24 mouse cellular contexts compared by ENCODE assay signal in the genomic region with DNA sequence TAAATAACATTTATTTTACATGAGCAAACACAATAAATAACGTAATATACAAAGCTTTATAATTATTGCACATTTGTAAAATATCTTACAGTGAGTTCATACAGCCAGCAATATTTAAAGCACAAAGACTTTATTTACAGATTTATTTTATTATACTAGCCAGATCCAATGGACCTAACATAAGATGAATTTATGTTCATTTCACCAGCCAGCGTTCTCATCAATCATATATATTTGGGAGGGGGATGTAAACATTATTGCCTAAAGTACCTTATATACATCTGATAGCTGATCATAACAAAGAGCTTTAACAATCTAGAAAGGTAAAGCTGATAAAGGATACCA. TPM values are rescaled to one million over a fixed set of nuclear protein-coding genes. Genes with fewer than 3 reads are reported as not detected.
DNase-seq lines count a peak whose midpoint lies in the region; ATAC-seq and TF ChIP-seq lines count a peak whose summit lies in the region.
"Had no signal": no experiment of that assay in that cellular context is flagged by ENCODE, and none has a peak within 500 bp of the region (broad histone marks: within the 10 kb centered on the region; RNA-seq: fewer than 3 reads in every experiment).

No protein-coding gene starts in this region.

- no peak for ATAC-seq in kidney, postnatal 0 days (replicated peaks; ENCODE audit: low FRiP score, low read depth)
- no peak for ATAC-seq in kidney, embryonic 16.5 days (ENCODE audit: low FRiP score, low TSS enrichment)
- ATAC-seq in midbrain, embryonic 14.5 days (ENCODE audit: low FRiP score, low TSS enrichment): no peak
- no peak for ATAC-seq in midbrain, embryonic 15.5 days (replicated peaks)
- ATAC-seq: forebrain, embryonic 13.5 days; forebrain, embryonic 15.5 days had no signal

- peak; percentile 13 for DNase-seq in embryo, embryonic 11 days
- DNase-seq in embryo, embryonic 9.5 days (ENCODE audit: extremely low spot score): no peak
- peak; percentile 30 for DNase-seq in kidney, postnatal 0 days (ENCODE audit: low spot score)
- peak; percentile 39 for DNase-seq in midbrain, embryonic 14.5 days
- DNase-seq: adrenal gland, adult 2 months; adrenal gland, postnatal 10 days; adrenal gland, postnatal 25 days; cerebellum, adult 11 months; cerebellum, adult 18-20 months; cerebellum, adult 8-10 months; cerebellum, adult 9-11 months; cerebellum, postnatal 36 days had no signal

- H3K4me1 ChIP-seq in kidney, postnatal 0 days (replicated peaks; ENCODE audit: insufficient read depth, low read length): peaks cover 7% of the 10 kb centered on the region; the same call in 1 of the 2 replicates
- H3K4me1 ChIP-seq in kidney, embryonic 16.5 days (ENCODE audit: insufficient read depth, low read length): peaks cover 4% of the 10 kb centered on the region; the same call in 1 of the 2 replicates
- 0 out of 2 replicates have a peak, but pooled peaks cover 3% of the 10 kb centered on the region for H3K4me1 ChIP-seq in midbrain, embryonic 14.5 days (ENCODE audit: control insufficient read depth, insufficient read depth, low read length)
- peaks cover 9% of the 10 kb centered on the region for H3K4me1 ChIP-seq in midbrain, embryonic 15.5 days

- WGBS in kidney, postnatal 0 days: 36% methylated on average over 2 of the region's 2 CpGs
- WGBS in kidney, embryonic 16.5 days: 35% methylated on average over 2 of the region's 2 CpGs
- 44% methylated on average over 2 of the region's 2 CpGs for WGBS in midbrain, embryonic 14.5 days
- 37% methylated on average over 2 of the region's 2 CpGs for WGBS in midbrain, embryonic 15.5 days

- no peak overlapping the region for H3K4me3 ChIP-seq in kidney, postnatal 0 days (replicated peaks; ENCODE audit: low read depth, low read length)
- no peak overlapping the region for H3K4me3 ChIP-seq in kidney, embryonic 16.5 days (ENCODE audit: low read length)
- H3K4me3 ChIP-seq in midbrain, embryonic 14.5 days (replicated peaks; ENCODE audit: low read depth, low read length): no peak overlapping the region
- no peak overlapping the region for H3K4me3 ChIP-seq in midbrain, embryonic 15.5 days
- H3K4me3 ChIP-seq: embryonic facial prominence, embryonic 13.5 days; embryonic facial prominence, embryonic 15.5 days; erythroblast, embryonic 14.5 days; forebrain, embryonic 10.5 days; forebrain, embryonic 13.5 days; forebrain, embryonic 15.5 days had no signal

- no peak overlapping the region for H3K27ac ChIP-seq in kidney, postnatal 0 days
- no peak overlapping the region for H3K27ac ChIP-seq in kidney, embryonic 16.5 days (ENCODE audit: low read length)
- H3K27ac ChIP-seq in midbrain, embryonic 14.5 days (replicated peaks; ENCODE audit: low read depth, low read length): no peak overlapping the region
- no peak overlapping the region for H3K27ac ChIP-seq in midbrain, embryonic 15.5 days
- H3K27ac ChIP-seq: embryonic facial prominence, embryonic 13.5 days; embryonic facial prominence, embryonic 15.5 days; forebrain, embryonic 10.5 days; forebrain, embryonic 13.5 days; forebrain, embryonic 15.5 days had no signal

- peaks cover 84% of the 10 kb centered on the region for H3K27me3 ChIP-seq in kidney, postnatal 0 days (ENCODE audit: insufficient read depth, low read length)
- peaks cover 87% of the 10 kb centered on the region for H3K27me3 ChIP-seq in kidney, embryonic 16.5 days (ENCODE audit: insufficient read depth, low read length)
- H3K27me3 ChIP-seq in midbrain, embryonic 14.5 days (ENCODE audit: control insufficient read depth, insufficient read depth, low read length): peaks cover 86% of the 10 kb centered on the region
- peaks cover 65% of the 10 kb centered on the region for H3K27me3 ChIP-seq in midbrain, embryonic 15.5 days (replicated peaks)

- H3K36me3 ChIP-seq in kidney, postnatal 0 days (ENCODE audit: insufficient read depth, low read length): no peaks in the 10 kb centered on the region
- no peaks in the 10 kb centered on the region for H3K36me3 ChIP-seq in kidney, embryonic 16.5 days (ENCODE audit: insufficient read depth, low read length)
- H3K36me3 ChIP-seq in midbrain, embryonic 14.5 days (ENCODE audit: control insufficient read depth, insufficient read depth, low read length): no peaks in the 10 kb centered on the region
- H3K36me3 ChIP-seq in midbrain, embryonic 15.5 days (replicated peaks): no peaks in the 10 kb centered on the region
- H3K36me3 ChIP-seq: embryonic facial prominence, embryonic 13.5 days; embryonic facial prominence, embryonic 15.5 days; forebrain, embryonic 10.5 days; forebrain, embryonic 15.5 days had no signal

- no peak overlapping the region for H3K4me2 ChIP-seq in kidney, postnatal 0 days (ENCODE audit: low read length)
- no peak overlapping the region for H3K4me2 ChIP-seq in kidney, embryonic 16.5 days (replicated peaks; ENCODE audit: low read depth, low read length)
- no peak overlapping the region for H3K4me2 ChIP-seq in midbrain, embryonic 14.5 days (ENCODE audit: low read length)
- no peak overlapping the region for H3K4me2 ChIP-seq in midbrain, embryonic 15.5 days
- H3K4me2 ChIP-seq: embryonic facial prominence, embryonic 13.5 days; embryonic facial prominence, embryonic 15.5 days; forebrain, embryonic 13.5 days; forebrain, embryonic 15.5 days had no signal

- H3K9ac ChIP-seq in kidney, postnatal 0 days (ENCODE audit: low read depth, low read length): no peak overlapping the region
- no peak overlapping the region for H3K9ac ChIP-seq in kidney, embryonic 16.5 days (replicated peaks; ENCODE audit: low read length)
- H3K9ac ChIP-seq in midbrain, embryonic 14.5 days (replicated peaks; ENCODE audit: low read length): no peak overlapping the region
- no peak overlapping the region for H3K9ac ChIP-seq in midbrain, embryonic 15.5 days
- H3K9ac ChIP-seq: embryonic facial prominence, embryonic 13.5 days; embryonic facial prominence, embryonic 15.5 days; forebrain, embryonic 13.5 days; forebrain, embryonic 15.5 days had no signal

- H3K9me3 ChIP-seq in kidney, postnatal 0 days (replicated peaks; ENCODE audit: low read length): no peaks in the 10 kb centered on the region
- no peaks in the 10 kb centered on the region for H3K9me3 ChIP-seq in kidney, embryonic 16.5 days (ENCODE audit: low read length)
- H3K9me3 ChIP-seq in midbrain, embryonic 14.5 days (ENCODE audit: control insufficient read depth, low read length): no peaks in the 10 kb centered on the region
- H3K9me3 ChIP-seq in midbrain, embryonic 15.5 days: no peaks in the 10 kb centered on the region
- H3K9me3 ChIP-seq: embryonic facial prominence, embryonic 13.5 days; embryonic facial prominence, embryonic 15.5 days; forebrain, embryonic 13.5 days; forebrain, embryonic 15.5 days had no signal

- TF ChIP-seq CTCF in kidney, postnatal 0 days (IDR thresholded peaks at IDR 0.05; ENCODE audit: low read depth): no peak

RNA-seq across cellular contexts. Expression of a gene that starts 6.4 kb away (rescaled TPM):
- 0.08 TPM in 1 of 2 replicates, not detected in the other for polyA plus RNA-seq in kidney, postnatal 0 days (2015; fragmentation: Nextera tagmentation; extraction: Ambion mirVana)
- polyA plus RNA-seq in kidney, embryonic 16.5 days (2015; fragmentation: Nextera tagmentation; extraction: Ambion mirVana): not detected in 2 replicates
- 1.2 and 1.7 TPM in 2 replicates for polyA plus RNA-seq in midbrain, embryonic 14.5 days (2014; fragmentation: Nextera tagmentation; extraction: Ambion mirVana)
- polyA plus RNA-seq in midbrain, embryonic 15.5 days (2015; fragmentation: Nextera tagmentation; extraction: Ambion mirVana): 0.31 and 0.52 TPM in 2 replicates
- polyA plus RNA-seq: adrenal gland, adult 2 months; C2C12; embryonic facial prominence, embryonic 13.5 days; embryonic facial prominence, embryonic 15.5 days; erythroblast, embryonic 14.5 days; forebrain, embryonic 10.5 days; forebrain, embryonic 13.5 days; forebrain, embryonic 15.5 days; frontal cortex, adult 2 months had no signal

RNA-seq across cellular contexts. Expression of a gene that starts 15.1 kb away (rescaled TPM):
- polyA plus RNA-seq in kidney, postnatal 0 days (2015; fragmentation: Nextera tagmentation; extraction: Ambion mirVana): 0.10 TPM in 1 of 2 replicates, not detected in the other
- 0.24 and 0.36 TPM in 2 replicates for polyA plus RNA-seq in kidney, embryonic 16.5 days (2015; fragmentation: Nextera tagmentation; extraction: Ambion mirVana)
- polyA plus RNA-seq in midbrain, embryonic 14.5 days (2014; fragmentation: Nextera tagmentation; extraction: Ambion mirVana): 0.11 TPM in 1 of 2 replicates, not detected in the other
- polyA plus RNA-seq in midbrain, embryonic 15.5 days (2015; fragmentation: Nextera tagmentation; extraction: Ambion mirVana): 0.06 TPM in 1 of 2 replicates, not detected in the other
- polyA plus RNA-seq: adrenal gland, adult 2 months; C2C12; embryonic facial prominence, embryonic 11.5 days; embryonic facial prominence, embryonic 13.5 days; embryonic facial prominence, embryonic 15.5 days; erythroblast, embryonic 14.5 days; forebrain, embryonic 10.5 days; forebrain, embryonic 13.5 days; forebrain, embryonic 15.5 days; frontal cortex, adult 2 months had no signal

RNA-seq across cellular contexts. Expression of a gene that starts 21.8 kb away (rescaled TPM):
- polyA plus RNA-seq in kidney, postnatal 0 days (2015; fragmentation: Nextera tagmentation; extraction: Ambion mirVana): 2.6 and 2.8 TPM in 2 replicates
- 4.5 and 4.7 TPM in 2 replicates for polyA plus RNA-seq in kidney, embryonic 16.5 days (2015; fragmentation: Nextera tagmentation; extraction: Ambion mirVana)
- not detected in 2 replicates for polyA plus RNA-seq in midbrain, embryonic 14.5 days (2014; fragmentation: Nextera tagmentation; extraction: Ambion mirVana)
- polyA plus RNA-seq in midbrain, embryonic 15.5 days (2015; fragmentation: Nextera tagmentation; extraction: Ambion mirVana): not detected in 2 replicates
- polyA plus RNA-seq: adrenal gland, adult 2 months; brain, embryonic 14.5 days; C2C12; embryonic facial prominence, embryonic 11.5 days; embryonic facial prominence, embryonic 13.5 days; embryonic facial prominence, embryonic 15.5 days; erythroblast, embryonic 14.5 days; forebrain, embryonic 10.5 days; forebrain, embryonic 13.5 days; forebrain, embryonic 15.5 days; frontal cortex, adult 2 months had no signal

RNA-seq across cellular contexts. Expression of a gene that starts 26.4 kb away (rescaled TPM):
- 19.7 and 23.8 TPM in 2 replicates for polyA plus RNA-seq in kidney, postnatal 0 days (2015; fragmentation: Nextera tagmentation; extraction: Ambion mirVana)
- 13.9 and 17.9 TPM in 2 replicates for polyA plus RNA-seq in kidney, embryonic 16.5 days (2015; fragmentation: Nextera tagmentation; extraction: Ambion mirVana)
- polyA plus RNA-seq in midbrain, embryonic 14.5 days (2014; fragmentation: Nextera tagmentation; extraction: Ambion mirVana): not detected in 2 replicates
- polyA plus RNA-seq in midbrain, embryonic 15.5 days (2015; fragmentation: Nextera tagmentation; extraction: Ambion mirVana): not detected in 2 replicates
- polyA plus RNA-seq: adrenal gland, adult 2 months; brain, embryonic 14.5 days; C2C12; embryonic facial prominence, embryonic 11.5 days; embryonic facial prominence, embryonic 13.5 days; embryonic facial prominence, embryonic 15.5 days; erythroblast, embryonic 14.5 days; forebrain, embryonic 10.5 days; forebrain, embryonic 13.5 days; forebrain, embryonic 15.5 days; frontal cortex, adult 2 months had no signal

RNA-seq across cellular contexts. Expression of a gene that starts 38.8 kb away (rescaled TPM):
- polyA plus RNA-seq in kidney, postnatal 0 days (2015; fragmentation: Nextera tagmentation; extraction: Ambion mirVana): 44.6 and 45.5 TPM in 2 replicates
- polyA plus RNA-seq in kidney, embryonic 16.5 days (2015; fragmentation: Nextera tagmentation; extraction: Ambion mirVana): 33.5 and 38.5 TPM in 2 replicates
- polyA plus RNA-seq in midbrain, embryonic 14.5 days (2014; fragmentation: Nextera tagmentation; extraction: Ambion mirVana): not detected in 2 replicates
- not detected in 2 replicates for polyA plus RNA-seq in midbrain, embryonic 15.5 days (2015; fragmentation: Nextera tagmentation; extraction: Ambion mirVana)
- polyA plus RNA-seq: adrenal gland, adult 2 months; C2C12; embryonic facial prominence, embryonic 11.5 days; erythroblast, embryonic 14.5 days; forebrain, embryonic 10.5 days; forebrain, embryonic 13.5 days; forebrain, embryonic 15.5 days; frontal cortex, adult 2 months had no signal
